Mouse (Mus musculus) frontal cortex, adult 2 months (tissue): Measurements from ENCODE around the gene Phrf1. TPM values are rescaled to one million over a fixed set of nuclear protein-coding genes. Genes with fewer than 3 reads are reported as not detected.

Experiments used
- DNase-seq, 2 experiments: peaks; one replicate each; pipeline ENCODE4 v3.0.0; 2022; ENCODE audit warnings: low spot score in 1 of 2; ENCODE audit errors: extremely low spot score in 1 of 2
- polyA plus RNA-seq: library from polyadenylated mRNA; depleted of rRNA; stranded (reverse); fragments of >200 nt; gene quantifications from 2 replicates; pipeline ENCODE4 v1.2.3, GENCODE M21; 2012

Phrf1 gene
- polyA plus RNA-seq, 1 experiment: 31.0 TPM

DNA sequence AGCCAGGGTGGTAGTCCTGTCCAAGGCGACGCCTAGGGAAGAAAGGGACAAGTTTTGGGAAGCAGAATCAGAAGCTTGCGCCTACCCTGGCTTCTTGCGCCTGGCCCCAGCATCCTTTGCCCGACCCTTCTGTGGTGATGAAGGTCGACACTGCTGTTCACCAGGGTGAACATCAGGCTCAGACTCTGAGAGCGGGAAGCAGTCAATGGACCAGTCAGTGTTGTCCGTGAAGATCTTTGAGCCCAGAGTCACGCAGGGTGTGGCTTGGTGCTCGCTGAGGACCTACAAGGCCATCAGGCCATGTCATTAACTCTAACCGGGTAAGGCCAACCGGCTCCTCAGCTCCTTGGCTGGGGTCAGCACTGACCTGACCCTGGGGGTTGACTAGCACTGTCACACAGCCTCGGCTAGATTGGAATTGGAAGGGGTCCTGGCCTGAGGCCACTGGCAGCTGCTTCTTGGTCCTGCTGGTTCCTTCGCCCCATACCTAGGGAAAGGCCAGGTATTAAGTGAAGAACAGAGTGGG, 17.9 kb upstream of the Phrf1 start:
- no peak for DNase-seq

DNA sequence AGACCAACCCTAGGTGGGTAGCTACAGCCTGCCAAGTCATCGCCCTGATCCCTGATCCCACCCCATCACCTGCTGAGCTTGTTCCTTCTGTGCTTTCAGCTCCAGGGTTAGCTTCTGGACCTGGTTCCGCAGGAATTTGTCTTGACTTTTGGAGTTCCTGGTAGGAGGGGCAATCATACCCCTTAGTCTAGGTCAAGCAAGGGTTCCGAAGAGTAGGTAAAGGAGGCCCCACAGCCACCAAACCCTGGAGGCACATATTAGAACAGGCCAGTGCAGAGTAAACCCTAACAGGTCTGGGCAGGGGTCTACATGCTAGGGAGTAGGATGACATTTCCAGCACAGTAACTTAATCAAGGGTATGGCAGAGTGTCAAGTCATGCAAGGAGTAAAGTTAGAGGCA, 15.5 kb upstream of the Phrf1 start:
- no peak for DNase-seq

DNA sequence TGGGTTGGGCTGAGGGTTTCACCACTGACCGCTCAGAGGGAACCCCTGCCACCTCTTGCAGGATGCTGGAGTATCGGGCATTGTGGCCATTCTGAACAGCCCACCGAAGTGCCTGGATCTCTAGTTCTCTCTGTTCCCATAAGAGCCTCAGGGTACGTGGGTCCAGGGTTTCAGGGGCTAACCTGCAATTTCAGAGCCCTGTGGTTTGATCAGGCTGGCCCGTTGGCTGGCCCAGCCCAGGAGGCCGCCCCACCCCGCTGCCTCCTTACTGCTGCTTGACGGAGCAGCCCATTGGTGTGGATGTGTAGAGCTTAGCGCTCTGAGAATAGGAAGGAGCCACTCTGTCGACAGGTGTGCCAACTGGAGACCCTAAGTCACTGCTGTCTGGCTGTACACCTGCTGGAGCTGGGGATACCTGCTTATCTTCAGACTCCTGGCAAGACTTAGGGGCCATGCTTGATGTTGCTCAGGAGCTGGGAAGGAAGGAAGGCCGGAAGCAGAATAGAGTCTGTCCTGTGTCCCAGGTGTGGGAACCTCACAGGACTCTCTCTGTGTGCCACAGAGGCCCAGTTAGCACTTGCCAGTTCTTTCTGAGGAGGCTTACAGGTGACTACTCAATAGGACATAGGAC, 14.9 kb upstream of the Phrf1 start, which contains the start of gene Lmntd2:
Gene Lmntd2, minus strand, starts transcription at position 476 of the 631 bp plus-strand sequence.
- DNase-seq: no peak

GRCm38 (mm10) chr7:141214310-141214709, 14.3 kb upstream of the Phrf1 start:
- no peak for DNase-seq

DNA sequence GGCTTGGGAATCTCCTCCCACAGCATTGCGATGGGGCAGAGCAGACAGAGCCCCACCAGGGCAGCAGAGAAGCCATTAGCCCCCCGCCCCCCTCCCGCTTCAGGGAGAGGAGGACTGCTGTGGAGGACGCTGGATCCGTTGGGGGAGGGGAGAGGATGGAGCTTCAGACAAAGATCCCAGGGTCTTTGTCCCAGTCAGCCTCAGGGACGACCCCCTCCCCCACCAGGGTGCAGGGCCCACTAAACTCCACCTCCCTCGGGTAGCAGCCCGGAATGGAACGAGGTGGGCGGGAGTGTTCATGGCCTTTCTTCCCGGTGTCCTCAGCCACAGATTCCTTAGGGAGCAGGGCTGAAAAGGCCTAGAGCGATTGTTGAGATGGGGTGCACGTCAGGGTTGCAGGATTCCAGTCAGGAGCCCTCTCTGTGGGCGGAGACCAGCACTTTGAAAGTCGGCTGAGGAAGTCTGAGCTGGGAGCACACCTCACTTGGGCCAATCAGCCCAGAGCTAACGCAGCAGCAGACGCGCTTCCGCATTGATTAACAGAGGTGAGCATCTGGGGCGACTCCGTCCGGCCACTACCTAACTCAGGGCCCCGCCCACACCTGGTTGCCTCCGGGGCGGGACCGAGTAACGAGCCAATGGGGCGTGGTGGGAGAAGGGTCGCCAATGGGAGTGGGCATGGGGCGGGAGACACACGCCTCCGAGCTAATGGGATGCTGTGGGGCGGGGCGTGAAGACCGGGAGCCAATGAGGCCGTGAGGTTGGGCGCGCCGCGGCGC, 13.3 kb upstream of the Phrf1 start, which contains the start of gene Rassf7:
Gene Rassf7, plus strand, starts transcription at position 760 of the 779 bp plus-strand sequence.
- DNase-seq: peak; percentile 66 to 81

- no peak for DNase-seq
These were observed 12.5 kb upstream of the Phrf1 start for GRCm38 (mm10) chr7:141215880-141216733.

DNA sequence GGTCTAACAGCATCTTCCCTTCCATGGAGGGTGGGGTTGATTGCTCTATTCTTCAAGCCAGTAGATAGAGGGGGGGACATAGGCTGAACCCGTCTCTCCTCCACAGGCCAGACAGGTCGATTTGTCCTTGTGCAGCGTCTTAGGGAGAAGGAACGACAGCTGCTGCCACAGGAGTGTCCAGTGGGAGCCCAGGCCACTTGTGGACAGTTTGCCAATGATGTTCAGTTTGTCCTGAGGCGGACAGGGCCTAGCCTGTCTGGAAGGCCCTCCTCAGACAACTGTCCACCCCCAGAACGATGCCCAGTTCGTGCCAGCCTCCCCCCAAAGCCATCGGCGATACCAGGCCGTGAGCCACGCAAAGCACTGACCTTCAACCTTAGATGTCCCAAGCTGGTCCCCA, 11.7 kb upstream of the Phrf1 start:
- no peak for DNase-seq

- no peak for DNase-seq
These were observed 11.1 kb upstream of the Phrf1 start for GRCm38 (mm10) chr7:141217343-141218013.

- no peak for DNase-seq
These were observed 10.4 kb upstream of the Phrf1 start for GRCm38 (mm10) chr7:141218141-141218540.

DNA sequence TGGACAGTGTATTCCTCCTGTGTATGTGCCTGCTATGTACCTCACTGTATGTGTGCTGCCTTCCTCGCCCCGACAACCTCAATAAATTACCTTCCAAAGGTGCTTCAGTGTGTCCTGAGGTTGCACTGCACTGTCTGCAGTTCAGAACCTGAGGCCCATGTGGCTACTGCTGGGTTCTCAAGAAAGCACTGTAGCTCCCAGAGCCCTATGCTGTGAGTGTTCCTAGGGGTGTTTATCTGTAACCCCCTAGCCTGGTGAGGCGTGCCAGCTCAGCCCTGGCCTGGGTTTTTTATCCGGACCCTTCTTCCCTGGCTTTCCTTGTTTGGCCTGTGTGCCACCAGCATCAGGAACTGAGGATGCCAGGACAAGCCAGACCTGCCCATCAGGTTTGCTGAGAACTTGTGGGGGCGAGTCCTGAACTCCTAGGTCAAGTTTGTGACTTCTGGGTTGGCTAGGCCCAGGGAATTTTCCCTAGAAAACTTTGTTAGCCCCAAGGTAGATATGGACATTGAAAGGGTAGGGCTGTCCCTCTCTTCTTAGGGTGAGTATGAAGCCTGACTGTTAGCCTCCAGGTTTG, 9.9 kb upstream of the Phrf1 start:
- DNase-seq: no peak

DNA sequence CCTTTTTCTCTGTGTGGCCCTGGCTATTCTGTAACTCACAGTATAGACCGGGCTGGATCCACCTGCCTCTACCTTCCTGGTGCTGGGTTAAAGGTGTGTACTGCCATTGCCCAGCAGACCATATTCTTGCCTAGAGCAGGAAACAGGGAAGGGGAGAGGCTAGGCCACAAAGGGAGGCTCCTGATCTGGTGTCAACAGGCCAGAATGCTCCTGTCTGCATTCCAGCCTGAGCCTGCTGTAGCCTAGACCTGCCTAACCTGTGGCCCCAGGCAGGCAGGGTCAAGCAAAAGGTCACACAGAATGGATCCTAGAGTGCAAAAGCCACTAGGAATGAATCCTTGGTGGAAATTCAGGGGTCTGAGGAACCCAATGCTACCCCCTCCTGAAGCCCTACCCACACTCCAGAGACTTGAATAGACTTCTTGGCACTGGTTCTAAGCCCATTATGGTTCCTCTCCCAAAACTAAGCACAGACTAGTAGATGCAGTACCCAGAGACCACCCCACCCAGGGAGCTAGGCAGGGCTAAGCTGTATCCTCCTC, 9.0 kb upstream of the Phrf1 start:
- no peak for DNase-seq

GRCm38 (mm10) chr7:141220377-141220776, 8.2 kb upstream of the Phrf1 start:
- no peak for DNase-seq

DNA sequence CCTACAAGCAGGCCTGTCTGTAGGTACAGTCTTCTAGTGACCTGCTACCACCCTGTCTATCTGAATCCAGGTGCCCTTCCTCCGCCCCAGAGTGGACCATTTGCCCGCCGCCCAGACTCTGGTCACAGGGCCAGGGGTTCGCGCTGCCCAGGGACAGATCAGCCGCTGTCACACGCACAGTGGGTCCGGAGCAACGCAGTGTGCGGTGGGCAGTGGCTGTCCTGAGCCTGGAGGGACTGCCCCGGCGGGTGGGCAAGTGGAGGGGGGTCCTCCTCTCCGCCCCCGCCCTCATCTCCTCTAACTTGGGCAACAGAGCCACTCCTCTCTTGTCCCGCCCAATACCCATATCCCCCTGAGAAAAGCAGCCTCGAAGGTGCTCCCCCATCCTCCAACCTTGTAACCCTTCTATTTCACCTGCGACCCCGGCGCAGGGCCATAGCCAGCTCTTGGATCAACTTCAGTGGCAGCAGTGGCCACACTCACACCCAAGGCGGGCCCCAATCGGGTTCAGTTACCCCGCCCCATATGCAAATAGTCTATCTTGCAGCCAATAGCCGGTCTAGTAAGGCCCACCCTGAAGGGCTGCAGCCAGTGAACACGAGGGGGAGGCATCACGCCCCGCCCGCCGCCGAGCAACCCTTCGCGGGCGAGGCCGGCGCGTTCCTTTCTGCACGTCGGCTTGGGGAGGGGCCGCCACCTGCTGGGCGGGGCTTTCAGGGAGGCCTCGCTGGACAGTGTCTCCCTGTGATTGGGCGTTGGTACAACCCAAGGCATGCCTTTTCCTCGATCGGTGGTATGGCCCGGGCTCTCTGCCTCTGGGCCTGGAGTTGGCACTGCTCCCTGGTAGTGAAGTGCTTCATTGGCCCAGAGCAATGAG, 7.1 kb upstream of the Phrf1 start:
- DNase-seq: peak; percentile 89 to 90

DNA sequence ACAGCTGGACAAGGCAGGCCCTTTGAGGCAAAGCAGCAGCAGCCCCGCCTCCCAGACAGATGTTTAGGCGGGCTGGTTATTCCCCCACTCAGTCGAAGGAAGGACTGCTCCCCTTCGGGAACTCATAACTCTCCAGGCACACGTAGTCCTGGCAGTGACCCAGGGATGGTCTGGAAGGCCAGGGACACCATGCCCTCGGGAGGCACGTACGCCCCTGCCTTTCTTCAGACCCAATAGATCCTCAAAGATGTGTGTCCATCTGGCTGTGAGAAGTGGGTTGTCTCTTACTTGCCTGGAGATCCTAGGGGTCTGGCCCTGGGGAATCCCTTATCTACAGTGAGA, 6.5 kb upstream of the Phrf1 start:
- no peak for DNase-seq

DNA sequence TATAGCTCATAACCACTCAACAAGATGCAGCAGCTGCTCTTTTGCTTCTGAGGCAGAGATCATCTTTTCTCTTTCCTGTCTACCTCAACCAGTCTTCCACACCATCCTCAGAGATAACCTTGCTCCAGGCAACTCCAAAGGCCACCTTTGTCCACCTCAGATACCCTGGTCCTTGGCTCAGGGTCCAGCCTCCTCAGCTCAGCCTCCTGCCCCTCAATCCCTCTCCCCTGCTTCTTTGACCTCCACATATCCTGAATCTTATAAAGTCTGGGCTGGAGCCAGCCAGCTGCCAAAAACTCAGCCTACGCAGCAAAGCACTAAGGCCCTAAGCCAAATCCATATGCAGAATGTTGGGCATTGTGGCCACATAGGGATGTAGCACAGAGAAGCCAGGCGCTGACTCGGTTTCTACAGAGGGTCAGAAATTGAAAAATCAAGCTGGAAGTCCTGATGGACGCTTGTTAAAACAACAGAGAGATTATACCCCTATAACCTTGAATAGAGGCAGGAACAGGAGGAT, 5.8 kb upstream of the Phrf1 start:
- no peak for DNase-seq

- no peak for DNase-seq
These were observed 2.0 kb upstream of the Phrf1 start for GRCm38 (mm10) chr7:141226535-141226934.

GRCm38 (mm10) chr7:141227796-141228195, 788 bp upstream of the Phrf1 start:
- no peak for DNase-seq

DNA sequence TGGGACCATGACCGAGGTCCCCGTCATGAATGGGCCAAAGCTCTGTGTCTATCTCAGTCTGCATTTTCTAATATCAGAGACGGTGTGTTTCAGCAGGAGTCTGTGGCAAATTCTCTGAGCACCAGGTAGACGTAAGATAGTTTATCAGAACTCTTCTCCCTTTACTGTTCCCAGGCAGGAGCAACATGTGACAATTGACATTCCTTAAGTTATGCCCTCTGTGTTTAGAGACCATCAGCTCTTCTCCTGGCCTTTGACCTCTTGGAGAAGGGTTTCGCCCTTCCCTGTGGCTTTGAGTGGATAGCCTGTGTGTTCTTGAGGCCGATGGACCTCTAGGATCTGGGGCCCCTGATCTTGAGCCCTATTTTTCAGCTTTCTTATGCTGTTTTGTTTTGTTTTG, 1.1 kb downstream of the Phrf1 start:
- no peak for DNase-seq

- no peak for DNase-seq
These were observed 2.0 kb downstream of the Phrf1 start for GRCm38 (mm10) chr7:141230570-141230969.
